In genomic region chr1:106713621-106714529, GRCm38 (mm10) we compare ENCODE assay signal across 8 mouse cellular contexts. TPM values are rescaled to one million over a fixed set of nuclear protein-coding genes. Genes with fewer than 3 reads are reported as not detected.
A peak's percentile ranks its signal among the peaks of the same experiment; 100 is the strongest.
DNase-seq lines count a peak whose midpoint lies in the region; ATAC-seq and TF ChIP-seq lines count a peak whose summit lies in the region.

Gene Bcl2, minus strand, starts transcription at chr1:106714274.

- H3K4me1 ChIP-seq in hindbrain, postnatal 0 days (ENCODE audit: insufficient read depth, low read length): peaks cover 16% of the 10 kb centered on the region; the same call in 1 of the 2 replicates

- H3K9me3 ChIP-seq in hindbrain, postnatal 0 days (ENCODE audit: low read length): no peaks in the 10 kb centered on the region

- peak; percentile 81 for DNase-seq in NIH3T3 (ENCODE audit: low read depth)
- DNase-seq in cerebellum, postnatal 14 days: peak; percentile 66 to 78
- DNase-seq in gastrocnemius, adult 2 months: peak; percentile 84
- peak; percentile 87 for DNase-seq in hindbrain, postnatal 0 days (ENCODE audit: low spot score)
- DNase-seq in left cerebral cortex, postnatal 10 days (ENCODE audit: extremely low spot score in 1 of 2, low spot score in 2 of 2): peak; percentile 58 to 87
- peak; percentile 82 to 83 for DNase-seq in right cerebral cortex, postnatal 10 days (ENCODE audit: low spot score in 2 of 2)
- DNase-seq in urinary bladder, postnatal 25 days (ENCODE audit: low spot score): peak; percentile 60

- H3K36me3 ChIP-seq in hindbrain, postnatal 0 days (ENCODE audit: insufficient read depth, low read length): no peaks in the 10 kb centered on the region

- TF ChIP-seq CTCF in gastrocnemius, adult 2 months (IDR thresholded peaks at IDR 0.05): peak; percentile 2; the same call in 1 of the 2 replicates
- no peak for TF ChIP-seq CTCF in hindbrain, postnatal 0 days (IDR thresholded peaks at IDR 0.05; ENCODE audit: low read depth)

- intact Hi-C loops in gastrocnemius, adult 2 months (cut with DNase I): loop anchor here (5.0 kb wide), 1 partner anchor 82 kb away; no protein-coding TSS in a partner anchor
- intact Hi-C loops in left cerebral cortex, postnatal 10 days (cut with DNase I): loop anchor here (2.0 to 10.0 kb wide), 3 partner anchors 87 to 639 kb away; no protein-coding TSS in a partner anchor

- H3K27ac ChIP-seq in gastrocnemius, adult 2 months: peak within 1 kb of the TSS; percentile 85
- H3K27ac ChIP-seq in hindbrain, postnatal 0 days: peak within 1 kb of the TSS; percentile 83

- peak; percentile 87 for ATAC-seq in hindbrain, postnatal 0 days
- peak; percentile 32 for ATAC-seq in megakaryocyte progenitor cell, adult 5-6 weeks (replicated peaks; ENCODE audit: poor library complexity)

- peak within 1 kb of the TSS; percentile 91 for H3K4me3 ChIP-seq in gastrocnemius, adult 2 months
- peak within 1 kb of the TSS; percentile 79 for H3K4me3 ChIP-seq in hindbrain, postnatal 0 days (ENCODE audit: low read length)

- 1% methylated on average over 64 of the region's 95 CpGs for WGBS in hindbrain, postnatal 0 days

- peak within 1 kb of the TSS; percentile 82 for H3K4me2 ChIP-seq in hindbrain, postnatal 0 days (ENCODE audit: low read depth, low read length)

- H3K27me3 ChIP-seq in hindbrain, postnatal 0 days (ENCODE audit: insufficient read depth, low read length): no peaks in the 10 kb centered on the region

- peak within 1 kb of the TSS; percentile 91 for H3K9ac ChIP-seq in hindbrain, postnatal 0 days (replicated peaks; ENCODE audit: low read length)

RNA-seq across cellular contexts. Expression of gene Bcl2, which starts in this region (rescaled TPM):
- total RNA-seq in gastrocnemius, adult 2 months (2021): 1 to 10 TPM; 1.6 to 2.1 TPM
- 13.1 and 15.2 TPM in 2 replicates for total RNA-seq in hindbrain, postnatal 0 days (2014; rRNA removed)
- polyA plus RNA-seq in hindbrain, postnatal 0 days (2015; fragmentation: Nextera tagmentation; extraction: Ambion mirVana): 9.8 and 10.1 TPM in 2 replicates
- 10 to 100 TPM in 1 of 2 experiments, 1 to 10 TPM in 1; 9.6 to 10.9 TPM for total RNA-seq in left cerebral cortex, postnatal 10 days (2021)
- 30.3 and 32.6 TPM in 2 replicates for total RNA-seq in megakaryocyte progenitor cell, adult 5-6 weeks (2015)
- total RNA-seq in megakaryocyte progenitor cell, adult 5-6 weeks (2017): 29.1 and 31.1 TPM in 2 replicates

Comparison
In these comparisons a context has a peak if more than half of its experiments do, and no peak if none do; other contexts are left out.
1. Peak in every context shown above with its lines: DNase-seq, ATAC-seq, H3K4me3 ChIP-seq and H3K27ac ChIP-seq.